Comparison of ENCODE assay signal across 8 mouse cellular contexts in the genomic region with DNA sequence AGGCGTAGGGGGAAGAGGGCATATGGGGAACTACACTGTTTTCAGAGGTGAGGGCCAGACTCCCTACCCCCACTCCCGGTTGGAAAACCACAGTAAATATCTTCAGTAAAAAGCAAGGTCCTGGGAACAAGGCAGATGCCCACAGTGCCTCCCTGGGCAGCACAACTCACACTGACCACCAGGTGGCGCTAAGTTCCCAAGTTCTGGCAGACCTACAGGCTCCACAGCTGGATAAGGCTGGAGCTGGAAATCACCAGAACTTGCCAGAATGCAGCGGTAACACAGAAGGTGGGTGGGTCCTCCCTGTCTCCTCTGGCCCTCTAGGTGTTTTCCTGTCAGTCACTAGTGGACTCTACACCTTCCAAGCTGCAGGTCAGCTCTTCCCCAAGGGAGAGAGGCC. TPM values are rescaled to one million over a fixed set of nuclear protein-coding genes. Genes with fewer than 3 reads are reported as not detected.
DNase-seq lines count a peak whose midpoint lies in the region; ATAC-seq and TF ChIP-seq lines count a peak whose summit lies in the region.

No protein-coding gene starts in this region.

- peaks cover 15% of the 10 kb centered on the region for H3K4me1 ChIP-seq in ES-Bruce4 (ENCODE audit: control insufficient read depth, insufficient read depth, low read length)
- peaks cover 15% of the 10 kb centered on the region for H3K4me1 ChIP-seq in forebrain, embryonic 16.5 days (replicated peaks; ENCODE audit: control insufficient read depth, insufficient read depth, low read length)
- H3K4me1 ChIP-seq in lung, adult 2 months (ENCODE audit: control insufficient read depth, insufficient read depth, low read length), result peaks cover 10% of the 10 kb centered on the region
- peaks cover 17% of the 10 kb centered on the region for H3K4me1 ChIP-seq in olfactory bulb, adult 2 months (ENCODE audit: control insufficient read depth, insufficient read depth, low read length)

- no peak overlapping the region for H3K4me2 ChIP-seq in forebrain, embryonic 16.5 days (ENCODE audit: low read length)

- H3K36me3 ChIP-seq in ES-Bruce4 (ENCODE audit: control insufficient read depth, insufficient read depth, low read length, poor library complexity, severe bottlenecking), result no peaks in the 10 kb centered on the region
- no peaks in the 10 kb centered on the region for H3K36me3 ChIP-seq in forebrain, embryonic 16.5 days (ENCODE audit: control insufficient read depth, insufficient read depth)

- peak; percentile 72 for DNase-seq in cerebellum, adult 11-12 months
- DNase-seq in heart, postnatal 4 days, result peak; percentile 96
- DNase-seq in layer of hippocampus, adult 2 months (ENCODE audit: low spot score in 2 of 2), result peak; percentile 85 to 94
- peak; percentile 91 for DNase-seq in lung, adult 2 months
- DNase-seq in thymus, adult 18-20 months, result peak; percentile 48 to 70

- no peak overlapping the region for H3K9ac ChIP-seq in ES-Bruce4 (ENCODE audit: low read depth, poor library complexity, severe bottlenecking)
- no peak overlapping the region for H3K9ac ChIP-seq in forebrain, embryonic 16.5 days (replicated peaks; ENCODE audit: low read depth, low read length)

- peak; percentile 75 for ATAC-seq in forebrain, embryonic 16.5 days

- no peaks in the 10 kb centered on the region for H3K9me3 ChIP-seq in ES-Bruce4 (replicated peaks; ENCODE audit: control insufficient read depth, insufficient read depth, low read length, poor library complexity, severe bottlenecking)
- H3K9me3 ChIP-seq in forebrain, embryonic 16.5 days (ENCODE audit: control insufficient read depth, low read length), result no peaks in the 10 kb centered on the region

- peak overlapping the region; percentile 82 for H3K27ac ChIP-seq in ES-Bruce4 (ENCODE audit: insufficient read depth, low read length)
- no peak overlapping the region for H3K27ac ChIP-seq in forebrain, embryonic 16.5 days (ENCODE audit: low read length)
- no peak overlapping the region for H3K27ac ChIP-seq in layer of hippocampus, adult 2 months
- H3K27ac ChIP-seq in olfactory bulb, adult 2 months (ENCODE audit: insufficient read depth, low read depth, low read length), result no peak overlapping the region

- peak; percentile 63; the same call in 1 of the 2 replicates for TF ChIP-seq EP300 in ES-Bruce4 (IDR thresholded peaks at IDR 0.05; ENCODE audit: insufficient read depth, low read depth, low read length)

- TF ChIP-seq POLR2A in ES-Bruce4 (IDR thresholded peaks at IDR 0.05; ENCODE audit: insufficient read depth, low read length), result no peak
- TF ChIP-seq POLR2A in lung, adult 2 months (IDR thresholded peaks at IDR 0.05; ENCODE audit: borderline replicate concordance, extremely low read depth, low read depth, low read length), result no peak
- TF ChIP-seq POLR2A in olfactory bulb, adult 2 months (IDR thresholded peaks at IDR 0.05; ENCODE audit: insufficient read depth, low read depth, low read length), result no peak

- WGBS in forebrain, embryonic 16.5 days, result 7% methylated on average over 4 of the region's 4 CpGs
- 12% methylated on average over 4 of the region's 4 CpGs for WGBS in lung, adult 2 months
- WGBS in olfactory bulb, adult 2 months, result 8% methylated on average over 4 of the region's 4 CpGs

- TF ChIP-seq CTCF in ES-Bruce4 (IDR thresholded peaks at IDR 0.05; ENCODE audit: low read depth, low read length), result peak; percentile 97
- peak; percentile 96 for TF ChIP-seq CTCF in layer of hippocampus, adult 2 months (conservative IDR thresholded peaks at IDR 0.05)
- peak; percentile 99 for TF ChIP-seq CTCF in lung, adult 2 months (IDR thresholded peaks at IDR 0.05; ENCODE audit: insufficient read depth, low read length)
- TF ChIP-seq CTCF in olfactory bulb, adult 2 months (IDR thresholded peaks at IDR 0.05; ENCODE audit: insufficient read depth, low read depth, low read length), result peak; percentile 92

- no peaks in the 10 kb centered on the region for H3K27me3 ChIP-seq in ES-Bruce4 (ENCODE audit: control insufficient read depth, insufficient read depth, low read length, poor library complexity, severe bottlenecking)
- no peaks in the 10 kb centered on the region for H3K27me3 ChIP-seq in forebrain, embryonic 16.5 days (replicated peaks; ENCODE audit: control insufficient read depth, insufficient read depth, low read length)

- H3K4me3 ChIP-seq in ES-Bruce4 (ENCODE audit: low read depth, low read length), result no peak overlapping the region
- no peak overlapping the region for H3K4me3 ChIP-seq in forebrain, embryonic 16.5 days (replicated peaks; ENCODE audit: low read length)
- no peak overlapping the region for H3K4me3 ChIP-seq in layer of hippocampus, adult 2 months
- H3K4me3 ChIP-seq in lung, adult 2 months (replicated peaks; ENCODE audit: extremely low read depth, low read depth, low read length), result no peak overlapping the region
- no peak overlapping the region for H3K4me3 ChIP-seq in olfactory bulb, adult 2 months (ENCODE audit: insufficient read depth, low read depth, low read length)

RNA-seq across cellular contexts. Expression of a gene that starts 24.9 kb away (rescaled TPM):
- 111 and 112 TPM in 2 replicates for polyA plus RNA-seq in ES-Bruce4 (2011; ENCODE audit: insufficient read depth, insufficient read length, low read depth, missing spikeins)
- polyA plus RNA-seq in forebrain, embryonic 16.5 days (2015; fragmentation: Nextera tagmentation; extraction: Ambion mirVana), result 3.0 and 4.0 TPM in 2 replicates
- total RNA-seq in heart, postnatal 4 days (2021), result 1 to 10 TPM; 1.7 to 2.0 TPM
- 10 to 100 TPM; 49.8 to 50.3 TPM for total RNA-seq in layer of hippocampus, adult 2 months (2021)
- 72.5 and 75.9 TPM in 2 replicates for polyA plus RNA-seq in lung, adult 2 months (2012; rRNA removed)
- not detected in 2 replicates for polyA plus RNA-seq in olfactory bulb, adult 2 months (2012; ENCODE audit: insufficient read depth, insufficient read length, low replicate concordance, missing spikeins)

RNA-seq across cellular contexts. Expression of a gene that starts 54.6 kb away (rescaled TPM):
- polyA plus RNA-seq in ES-Bruce4 (2011; ENCODE audit: insufficient read depth, insufficient read length, low read depth, missing spikeins), result 98.9 and 114 TPM in 2 replicates
- 6.7 and 8.5 TPM in 2 replicates for polyA plus RNA-seq in forebrain, embryonic 16.5 days (2015; fragmentation: Nextera tagmentation; extraction: Ambion mirVana)
- total RNA-seq in heart, postnatal 4 days (2021), result 10 to 100 TPM in 1 of 2 experiments, 1 to 10 TPM in 1; 8.7 to 10.1 TPM
- total RNA-seq in layer of hippocampus, adult 2 months (2021), result 1 to 10 TPM; 5.5 to 5.8 TPM
- polyA plus RNA-seq in lung, adult 2 months (2012; rRNA removed), result 29.7 and 36.7 TPM in 2 replicates
- polyA plus RNA-seq in olfactory bulb, adult 2 months (2012; ENCODE audit: insufficient read depth, insufficient read length, low replicate concordance, missing spikeins), result 702 TPM in 1 of 2 replicates, not detected in the other
